Mouse (Mus musculus) hindbrain, postnatal 0 days (tissue): ENCODE data around the gene Ttc3. TPM values are rescaled to one million over a fixed set of nuclear protein-coding genes. Genes with fewer than 3 reads are reported as not detected.

Experiments
- ATAC-seq: fragments of 200-750 bp; cut with Nextera tagmentation; 2 replicates; pipeline ENCODE4 v1.8.0; 2017; ENCODE audit warnings: mild to moderate bottlenecking, moderate TSS enrichment, moderate library complexity
- DNase-seq: peaks from one replicate; pipeline ENCODE4 v3.0.0-alpha.2; 2015; ENCODE audit warnings: low spot score
- H3K27ac ChIP-seq: fragments of 300-500 bp; sonication (generic); 2 replicates; pipeline ENCODE4 v1.5.1; 2014; ENCODE audit warnings: mild to moderate bottlenecking
- H3K27me3 ChIP-seq: fragments of 300-500 bp; sonication (generic); 2 replicates; pipeline ENCODE4 v1.6.1; 2014; ENCODE audit warnings: low read length, mixed read lengths; ENCODE audit not compliant: insufficient read depth
- H3K36me3 ChIP-seq: fragments of 300-500 bp; sonication (generic); 2 replicates; pipeline ENCODE4 v1.6.1; 2014; ENCODE audit warnings: low read length, mixed read lengths; ENCODE audit not compliant: insufficient read depth
- H3K4me1 ChIP-seq: fragments of 300-500 bp; sonication (generic); 2 replicates; pipeline ENCODE4 v1.6.1; 2014; ENCODE audit warnings: antibody characterized with exemption, low read length, mixed read lengths; ENCODE audit not compliant: insufficient read depth
- H3K4me2 ChIP-seq: fragments of 300-500 bp; sonication (generic); 2 replicates; pipeline ENCODE4 v1.6.1; 2014; ENCODE audit warnings: low read depth, mild to moderate bottlenecking, low read length, moderate library complexity, mixed read lengths
- H3K4me3 ChIP-seq: fragments of 300-500 bp; sonication (generic); 2 replicates; pipeline ENCODE4 v1.5.1; 2014; ENCODE audit warnings: low read length
- H3K9ac ChIP-seq: fragments of 300-500 bp; sonication (generic); replicated peaks from 2 replicates; pipeline ENCODE4 v1.6.1; 2014; ENCODE audit warnings: mild to moderate bottlenecking, low read length, moderate library complexity, mixed read lengths
- H3K9me3 ChIP-seq: fragments of 300-500 bp; sonication (generic); 2 replicates; pipeline ENCODE4 v1.6.1; 2016; ENCODE audit warnings: low read length, mixed read lengths
- CTCF ChIP-seq: IDR thresholded peaks from 2 replicates; pipeline ENCODE4 v1.5.1; 2016; ENCODE audit warnings: antibody characterized with exemption, control low read depth, low read depth
- WGBS: fragments of 180-500 bp; shearing (Covaris S2); extraction: QIAGEN DNeasy Blood & Tissue Kit; methylation state at CpG from one replicate; pipeline ENCODE4 v1.1.7; 2014; 5-methylcytosine and 5-hydroxymethylcytosine counted together
- polyA plus RNA-seq: library from polyadenylated mRNA; unstranded; fragments of >200 nt; fragmentation: Nextera tagmentation; extraction: Ambion mirVana; gene quantifications from 2 replicates; pipeline ENCODE4 v1.2.1, GENCODE M21; 2015
- total RNA-seq: library from RNA; depleted of rRNA; stranded (reverse); fragments of >200 nt; gene quantifications from 2 replicates; pipeline ENCODE4 v1.2.3, GENCODE M21; 2014

Gene Ttc3
- total and polyA plus RNA-seq, 2 experiments from 2014 or later = 848 to 985 TPM

- Histone ChIP-seq H3K9ac (no peak overlapping the region), H3K4me2 (no peak overlapping the region), H3K9me3 (no peaks in the 10 kb centered on the region), H3K4me3 (no peak overlapping the region), H3K4me1 (0 out of 2 replicates have a peak, but pooled peaks cover 5% of the 10 kb centered on the region), H3K27ac (no peak overlapping the region), H3K27me3 (no peaks in the 10 kb centered on the region), H3K36me3 (no peaks in the 10 kb centered on the region)
- TF ChIP-seq CTCF = no peak
- DNase-seq (no peak), ATAC-seq (no peak)
- 74% methylated on average over 7 of the region's 7 CpGs for WGBS
Measured at GRCm38 (mm10) chr16:94347080-94347731, 23.2 kb upstream of the Ttc3 start.

- Histone ChIP-seq H3K27me3 (no peaks in the 10 kb centered on the region), H3K36me3 (no peaks in the 10 kb centered on the region), H3K27ac (no peak overlapping the region), H3K9ac (no peak overlapping the region), H3K9me3 (no peaks in the 10 kb centered on the region), H3K4me3 (no peak overlapping the region), H3K4me1 (0 out of 2 replicates have a peak, but pooled peaks cover 5% of the 10 kb centered on the region), H3K4me2 (no peak overlapping the region)
- no peak for ATAC-seq
- WGBS = 93% methylated on average over 2 of the region's 2 CpGs
- DNase-seq = no peak
- TF ChIP-seq CTCF = no peak
Measured at GRCm38 (mm10) chr16:94348779-94349178, 21.6 kb upstream of the Ttc3 start.

GRCm38 (mm10) chr16:94349588-94350286, 20.7 kb upstream of the Ttc3 start:
- TF ChIP-seq CTCF = no peak
- ATAC-seq (peak; percentile 89), DNase-seq (peak; percentile 68)
- 0 out of 2 replicates have a peak, but pooled peaks cover 5% of the 10 kb centered on the region for H3K4me1 ChIP-seq
- H3K27me3 ChIP-seq = no peaks in the 10 kb centered on the region
- H3K9ac ChIP-seq = no peak overlapping the region
- peak overlapping the region; percentile 21; the same call in 1 of the 2 replicates for H3K4me2 ChIP-seq
- 41% methylated on average over 11 of the region's 11 CpGs for WGBS
- H3K4me3 ChIP-seq = no peak overlapping the region
- H3K27ac ChIP-seq = peak overlapping the region; percentile 9; the same call in 1 of the 2 replicates
- no peaks in the 10 kb centered on the region for H3K9me3 ChIP-seq
- no peaks in the 10 kb centered on the region for H3K36me3 ChIP-seq

GRCm38 (mm10) chr16:94350287-94350677, 20.1 kb upstream of the Ttc3 start:
- Histone ChIP-seq H3K27ac (no peak overlapping the region), H3K9me3 (no peaks in the 10 kb centered on the region)

GRCm38 (mm10) chr16:94354450-94354849, 16.0 kb upstream of the Ttc3 start:
- DNase-seq (peak; percentile 50), ATAC-seq (peak; percentile 71; the same call in 1 of the 2 replicates)
- Histone ChIP-seq H3K4me2 (no peak overlapping the region), H3K4me3 (no peak overlapping the region), H3K4me1 (0 out of 2 replicates have a peak, but pooled peaks cover 5% of the 10 kb centered on the region), H3K9me3 (no peaks in the 10 kb centered on the region), H3K9ac (no peak overlapping the region), H3K36me3 (no peaks in the 10 kb centered on the region), H3K27ac (no peak overlapping the region), H3K27me3 (no peaks in the 10 kb centered on the region)
- no peak for TF ChIP-seq CTCF
- WGBS = 45% methylated on average over 9 of the region's 9 CpGs

More at GRCm38 (mm10) chr16:94350287-94350677, 20.1 kb upstream of the Ttc3 start:
- WGBS = 52% methylated on average over 10 of the region's 10 CpGs
- Histone ChIP-seq H3K4me3 (no peak overlapping the region), H3K4me2 (no peak overlapping the region), H3K9ac (no peak overlapping the region), H3K27me3 (no peaks in the 10 kb centered on the region), H3K36me3 (no peaks in the 10 kb centered on the region), H3K4me1 (0 out of 2 replicates have a peak, but pooled peaks cover 5% of the 10 kb centered on the region)
- no peak for TF ChIP-seq CTCF
- ATAC-seq (peak; percentile 49), DNase-seq (no peak)

GRCm38 (mm10) chr16:94356046-94356445, 14.4 kb upstream of the Ttc3 start:
- no peak for ATAC-seq
- no peak for DNase-seq
- H3K4me2 ChIP-seq = no peak overlapping the region
- no peaks in the 10 kb centered on the region for H3K27me3 ChIP-seq
- H3K4me1 ChIP-seq = no peaks in the 10 kb centered on the region
- no peak for TF ChIP-seq CTCF
- 74% methylated on average over 7 of the region's 7 CpGs for WGBS
- H3K9ac ChIP-seq = no peak overlapping the region
- no peak overlapping the region for H3K4me3 ChIP-seq
- H3K9me3 ChIP-seq = no peaks in the 10 kb centered on the region
- H3K36me3 ChIP-seq = no peaks in the 10 kb centered on the region
- H3K27ac ChIP-seq = no peak overlapping the region
